ENCODE assay signal across 14 mouse cellular contexts in genomic region chr16:13208087-13208486, GRCm38 (mm10). TPM values are rescaled to one million over a fixed set of nuclear protein-coding genes. Genes with fewer than 3 reads are reported as not detected.
DNase-seq lines count a peak whose midpoint lies in the region; ATAC-seq lines count a peak whose summit lies in the region.
"Had no signal": no experiment of that assay in that cellular context is flagged by ENCODE, and none has a peak within 500 bp of the region (broad histone marks: within the 10 kb centered on the region; RNA-seq: fewer than 3 reads in every experiment).

No protein-coding gene starts in this region.

- H3K27me3 ChIP-seq in heart, embryonic 10.5 days (ENCODE audit: insufficient read depth, poor library complexity, severe bottlenecking), result no peaks in the 10 kb centered on the region
- H3K27me3 ChIP-seq in neural tube, embryonic 13.5 days, result no peaks in the 10 kb centered on the region
- no peaks in the 10 kb centered on the region for H3K27me3 ChIP-seq in limb, embryonic 13.5 days

- H3K4me3 ChIP-seq in heart, embryonic 10.5 days, result no peak overlapping the region
- no peak overlapping the region for H3K4me3 ChIP-seq in neural tube, embryonic 13.5 days
- H3K4me3 ChIP-seq in limb, embryonic 13.5 days, result no peak overlapping the region

- H3K4me2 ChIP-seq in neural tube, embryonic 13.5 days, result no peak overlapping the region
- H3K4me2 ChIP-seq in limb, embryonic 13.5 days (replicated peaks), result no peak overlapping the region

- DNase-seq in heart, adult 9 months (ENCODE audit: low spot score in 2 of 2), result peak; percentile 17 to 34
- DNase-seq in heart, embryonic 10.5 days (ENCODE audit: low spot score), result no peak
- no peak for DNase-seq in neural tube, embryonic 10.5 days (ENCODE audit: extremely low spot score, low spot score)
- no peak for DNase-seq in T-cell, adult 2 months (ENCODE audit: low spot score)
- DNase-seq: cerebellum, postnatal 36 days; gastrocnemius, postnatal 14 days; lung, adult 2 months; spleen, adult 18-20 months; thymus, postnatal 36 days had no signal

- H3K36me3 ChIP-seq in heart, embryonic 10.5 days, result no peaks in the 10 kb centered on the region
- no peaks in the 10 kb centered on the region for H3K36me3 ChIP-seq in neural tube, embryonic 13.5 days
- no peaks in the 10 kb centered on the region for H3K36me3 ChIP-seq in limb, embryonic 13.5 days

- no peak overlapping the region for H3K9ac ChIP-seq in neural tube, embryonic 13.5 days
- no peak overlapping the region for H3K9ac ChIP-seq in limb, embryonic 13.5 days

- no peak overlapping the region for H3K27ac ChIP-seq in heart, embryonic 10.5 days
- H3K27ac ChIP-seq in neural tube, embryonic 13.5 days (replicated peaks), result no peak overlapping the region
- H3K27ac ChIP-seq in limb, embryonic 13.5 days, result no peak overlapping the region
- H3K27ac ChIP-seq: kidney, postnatal 0 days had no signal

- peak; percentile 78 for ATAC-seq in neural tube, embryonic 13.5 days (ENCODE audit: low read depth)
- ATAC-seq in limb, embryonic 13.5 days (ENCODE audit: low FRiP score, low read depth), result peak; percentile 39; the same call in 1 of the 2 replicates
- ATAC-seq in megakaryocyte progenitor cell, adult 5-6 weeks (replicated peaks; ENCODE audit: poor library complexity), result no peak
- ATAC-seq: forebrain, embryonic 16.5 days had no signal

- 28% methylated on average over 3 of the region's 3 CpGs for WGBS in heart, embryonic 10.5 days
- WGBS in neural tube, embryonic 13.5 days, result 25% methylated on average over 3 of the region's 3 CpGs
- 19% methylated on average over 3 of the region's 3 CpGs for WGBS in limb, embryonic 13.5 days

- no peaks in the 10 kb centered on the region for H3K9me3 ChIP-seq in heart, embryonic 10.5 days
- H3K9me3 ChIP-seq in neural tube, embryonic 13.5 days, result no peaks in the 10 kb centered on the region
- H3K9me3 ChIP-seq in limb, embryonic 13.5 days, result no peaks in the 10 kb centered on the region

- peaks cover 16% of the 10 kb centered on the region for H3K4me1 ChIP-seq in heart, embryonic 10.5 days
- H3K4me1 ChIP-seq in neural tube, embryonic 13.5 days (replicated peaks), result 0 out of 2 replicates have a peak, but pooled peaks cover 16% of the 10 kb centered on the region
- peaks cover 11% of the 10 kb centered on the region for H3K4me1 ChIP-seq in limb, embryonic 13.5 days

RNA-seq across cellular contexts. Expression of gene Mrtfb, which starts 48.2 kb away (rescaled TPM):
- 13.7 and 20.4 TPM in 2 replicates for polyA plus RNA-seq in heart, embryonic 10.5 days (2016; fragmentation: Nextera tagmentation; extraction: Ambion mirVana)
- 11.2 and 11.5 TPM in 2 replicates for polyA plus RNA-seq in neural tube, embryonic 13.5 days (2015; fragmentation: Nextera tagmentation; extraction: Ambion mirVana)
- polyA plus RNA-seq in limb, embryonic 13.5 days (2015; fragmentation: Nextera tagmentation; extraction: Ambion mirVana), result 23.0 and 24.0 TPM in 2 replicates
- total RNA-seq in megakaryocyte progenitor cell, adult 5-6 weeks (2015), result 11.5 and 11.7 TPM in 2 replicates
- total RNA-seq in megakaryocyte progenitor cell, adult 5-6 weeks (2017), result 2.7 and 3.9 TPM in 2 replicates

Comparison
In these comparisons a context has a peak if more than half of its experiments do, and no peak if none do; other contexts are left out.
1. DNase-seq: peak in heart, adult 9 months (2 of 2); none in heart, embryonic 10.5 days (single experiment), neural tube, embryonic 10.5 days (single experiment) and T-cell, adult 2 months (single experiment).